ENCODE assay signal across 24 mouse cellular contexts in the genomic region with DNA sequence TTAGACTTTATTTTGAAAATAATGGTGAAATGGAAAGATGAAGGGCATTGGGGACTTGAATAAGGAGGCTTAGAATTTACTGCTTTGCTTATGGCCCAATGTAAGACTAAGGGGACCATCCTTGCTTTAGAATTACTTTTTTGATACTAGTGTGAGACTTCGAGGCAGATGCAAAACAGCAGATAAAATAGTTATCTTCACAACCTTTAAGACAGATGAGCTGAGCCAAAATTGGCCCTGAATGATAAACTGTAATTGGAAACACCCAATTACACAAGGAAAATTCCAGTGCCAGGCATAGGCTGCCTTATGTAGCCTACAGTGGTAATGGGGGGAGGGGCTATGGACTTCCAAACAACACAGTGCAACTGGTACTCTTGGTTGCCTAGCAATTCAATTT.
DNase-seq lines count a peak whose midpoint lies in the region; ATAC-seq and TF ChIP-seq lines count a peak whose summit lies in the region.
"Had no signal": no experiment of that assay in that cellular context is flagged by ENCODE, and none has a peak within 500 bp of the region (broad histone marks: within the 10 kb centered on the region; RNA-seq: fewer than 3 reads in every experiment).

No protein-coding gene starts in this region.

- no peak for TF ChIP-seq CTCF in left cerebral cortex, adult 2 months (IDR thresholded peaks at IDR 0.05)
- TF ChIP-seq CTCF in MEL (IDR thresholded peaks at IDR 0.05 in 2 of 3, conservative IDR thresholded peaks at IDR 0.05 in 1 of 3; ENCODE audit: control insufficient read depth in 1 of 3, insufficient read depth in 1 of 3, low read depth in 2 of 3, low read length in 3 of 3, poor library complexity in 1 of 3, severe bottlenecking in 1 of 3), result no peak
- TF ChIP-seq CTCF in heart, adult 2 months (IDR thresholded peaks at IDR 0.05), result no peak

- H3K4me2 ChIP-seq in liver, embryonic 12.5 days, result no peak overlapping the region
- H3K4me2 ChIP-seq in liver, embryonic 13.5 days, result no peak overlapping the region
- H3K4me2 ChIP-seq: embryonic facial prominence, embryonic 13.5 days; embryonic facial prominence, embryonic 15.5 days; forebrain, embryonic 12.5 days had no signal

- no peak for TF ChIP-seq RAD21 in MEL (IDR thresholded peaks at IDR 0.05; ENCODE audit: low read depth, low read length)

- no peaks in the 10 kb centered on the region for H3K4me1 ChIP-seq in liver, embryonic 12.5 days
- no peaks in the 10 kb centered on the region for H3K4me1 ChIP-seq in MEL (ENCODE audit: control insufficient read depth in 1 of 2, insufficient read depth in 2 of 2, low read length in 2 of 2)
- H3K4me1 ChIP-seq in liver, embryonic 13.5 days (replicated peaks), result no peaks in the 10 kb centered on the region
- no peaks in the 10 kb centered on the region for H3K4me1 ChIP-seq in heart, adult 2 months (ENCODE audit: control insufficient read depth, insufficient read depth, low read length)
- H3K4me1 ChIP-seq: embryonic facial prominence, embryonic 13.5 days; embryonic facial prominence, embryonic 15.5 days; forebrain, embryonic 10.5 days; forebrain, embryonic 12.5 days had no signal

- H3K9ac ChIP-seq in liver, embryonic 12.5 days, result no peak overlapping the region
- no peak overlapping the region for H3K9ac ChIP-seq in MEL (ENCODE audit: control insufficient read depth, low read depth, low read length, poor library complexity, severe bottlenecking)
- H3K9ac ChIP-seq in liver, embryonic 13.5 days, result no peak overlapping the region
- no peak overlapping the region for H3K9ac ChIP-seq in heart, adult 2 months (ENCODE audit: low read depth, low read length)
- H3K9ac ChIP-seq: embryonic facial prominence, embryonic 13.5 days; embryonic facial prominence, embryonic 15.5 days; forebrain, embryonic 12.5 days had no signal

- TF ChIP-seq EP300 in MEL (IDR thresholded peaks at IDR 0.05; ENCODE audit: low read depth in 1 of 2, low read length in 2 of 2), result peak in 1 of 2 experiments; percentile 36; a peak in 1 of 4 replicates
- TF ChIP-seq EP300 in heart, adult 2 months (IDR thresholded peaks at IDR 0.05; ENCODE audit: insufficient read depth, low read depth, low read length), result no peak

- no peak for TF ChIP-seq POLR2A in MEL (IDR thresholded peaks at IDR 0.05; ENCODE audit: control insufficient read depth in 1 of 2, insufficient read depth in 1 of 2, low read depth in 1 of 2, low read length in 2 of 2, poor library complexity in 1 of 2)
- TF ChIP-seq POLR2A in heart, adult 2 months (IDR thresholded peaks at IDR 0.05; ENCODE audit: insufficient read depth, low read depth, low read length), result no peak

- no peaks in the 10 kb centered on the region for H3K79me2 ChIP-seq in MEL (ENCODE audit: control insufficient read depth, insufficient read depth, low read length, poor library complexity)
- no peaks in the 10 kb centered on the region for H3K79me2 ChIP-seq in heart, adult 2 months (replicated peaks; ENCODE audit: control insufficient read depth, insufficient read depth, low read length)

- peak overlapping the region; percentile 38; the same call in 1 of the 2 replicates for H3K27ac ChIP-seq in left cerebral cortex, adult 2 months
- H3K27ac ChIP-seq in liver, embryonic 12.5 days, result no peak overlapping the region
- H3K27ac ChIP-seq in MEL (ENCODE audit: control insufficient read depth, low read depth, low read length), result no peak overlapping the region
- no peak overlapping the region for H3K27ac ChIP-seq in liver, embryonic 13.5 days
- H3K27ac ChIP-seq in heart, adult 2 months, result no peak overlapping the region
- H3K27ac ChIP-seq: embryonic facial prominence, embryonic 13.5 days; embryonic facial prominence, embryonic 15.5 days; forebrain, embryonic 10.5 days; forebrain, embryonic 12.5 days had no signal

- 58% methylated on average over 1 of the region's 1 CpGs for WGBS in liver, embryonic 12.5 days (ENCODE audit: insufficient replicate concordance)
- 46% methylated on average over 1 of the region's 1 CpGs for WGBS in liver, embryonic 13.5 days (ENCODE audit: insufficient replicate concordance)
- WGBS in heart, adult 2 months, result 55% methylated on average over 1 of the region's 1 CpGs

- ATAC-seq in liver, embryonic 12.5 days, result 0 out of 2 replicates have a peak, but pooled peaks have one; percentile 30
- 0 out of 2 replicates have a peak, but pooled peaks have one; percentile 39 for ATAC-seq in liver, embryonic 13.5 days (ENCODE audit: low read depth)
- ATAC-seq: forebrain, embryonic 14.5 days; forebrain, embryonic 16.5 days had no signal

- intact Hi-C loops in left cerebral cortex, adult 2 months (cut with DNase I), result no loop called here
- intact Hi-C loops in left cerebral cortex, postnatal 4 days (cut with DNase I), result no loop called here
- intact Hi-C loops in heart, adult 2 months (cut with DNase I), result no loop called here

- no peaks in the 10 kb centered on the region for H3K36me3 ChIP-seq in liver, embryonic 12.5 days
- H3K36me3 ChIP-seq in MEL (ENCODE audit: control insufficient read depth in 1 of 2, insufficient read depth in 2 of 2, low read length in 2 of 2), result peaks cover 0 to 6% of the 10 kb centered on the region in 2 experiments; a peak in 2 of 4 replicates
- H3K36me3 ChIP-seq in liver, embryonic 13.5 days, result no peaks in the 10 kb centered on the region
- no peaks in the 10 kb centered on the region for H3K36me3 ChIP-seq in heart, adult 2 months (ENCODE audit: control insufficient read depth, insufficient read depth, low read length)
- H3K36me3 ChIP-seq: embryonic facial prominence, embryonic 13.5 days; embryonic facial prominence, embryonic 15.5 days; forebrain, embryonic 10.5 days; forebrain, embryonic 12.5 days had no signal

- H3K9me3 ChIP-seq in liver, embryonic 12.5 days (replicated peaks), result no peaks in the 10 kb centered on the region
- H3K9me3 ChIP-seq in MEL (replicated peaks; ENCODE audit: insufficient read depth, low read length), result no peaks in the 10 kb centered on the region
- no peaks in the 10 kb centered on the region for H3K9me3 ChIP-seq in liver, embryonic 13.5 days (replicated peaks)
- H3K9me3 ChIP-seq: embryonic facial prominence, embryonic 13.5 days; embryonic facial prominence, embryonic 15.5 days; forebrain, embryonic 10.5 days; forebrain, embryonic 12.5 days had no signal

- H3K4me3 ChIP-seq in left cerebral cortex, adult 2 months, result no peak overlapping the region
- no peak overlapping the region for H3K4me3 ChIP-seq in liver, embryonic 12.5 days
- no peak overlapping the region for H3K4me3 ChIP-seq in MEL (ENCODE audit: control insufficient read depth in 1 of 2, insufficient read depth in 1 of 2, low read depth in 2 of 2, low read length in 2 of 2)
- no peak overlapping the region for H3K4me3 ChIP-seq in liver, embryonic 13.5 days (replicated peaks)
- H3K4me3 ChIP-seq in heart, adult 2 months, result no peak overlapping the region
- H3K4me3 ChIP-seq: embryonic facial prominence, embryonic 13.5 days; embryonic facial prominence, embryonic 15.5 days; erythroblast, embryonic 14.5 days; forebrain, embryonic 10.5 days; forebrain, embryonic 12.5 days had no signal

- DNase-seq in left cerebral cortex, adult 2 months (ENCODE audit: extremely low spot score in 1 of 2, low spot score in 2 of 2), result no peak
- no peak for DNase-seq in left cerebral cortex, postnatal 4 days
- DNase-seq in liver (no peak), MEL (ENCODE audit: low read depth, low spot score) (no peak)
- no peak for DNase-seq in liver, embryonic 13.5 days
- no peak for DNase-seq in cerebellum, adult 9-10 months
- DNase-seq in heart, adult 2 months, result no peak
- DNase-seq: adrenal gland, adult 2 months; adrenal gland, postnatal 10 days; adrenal gland, postnatal 25 days; cerebellum, adult 11-12 months; cerebellum, adult 2 months; cerebellum, adult 9-11 months; cerebellum, postnatal 14 days; cerebellum, postnatal 36 days; embryo, embryonic 11 days had no signal

- no peaks in the 10 kb centered on the region for H3K27me3 ChIP-seq in liver, embryonic 12.5 days (replicated peaks)
- no peaks in the 10 kb centered on the region for H3K27me3 ChIP-seq in MEL (ENCODE audit: control insufficient read depth in 1 of 2, insufficient read depth in 2 of 2, low read length in 2 of 2)
- no peaks in the 10 kb centered on the region for H3K27me3 ChIP-seq in liver, embryonic 13.5 days
- H3K27me3 ChIP-seq in heart, adult 2 months (ENCODE audit: control insufficient read depth, insufficient read depth, low read length), result no peaks in the 10 kb centered on the region
- H3K27me3 ChIP-seq: embryonic facial prominence, embryonic 13.5 days; embryonic facial prominence, embryonic 15.5 days; forebrain, embryonic 12.5 days had no signal

TF ChIP-seq in MEL, 35 proteins besides CTCF, POLR2A, EP300 and RAD21:
- no peak for TF ChIP-seq RCOR1 (IDR thresholded peaks at IDR 0.05; ENCODE audit: low read depth, low read length)
- peak; percentile 74; the same call in 1 of the 2 replicates for TF ChIP-seq TCF12 (IDR thresholded peaks at IDR 0.05; ENCODE audit: low read depth, low read length)
- TF ChIP-seq MEF2A (IDR thresholded peaks at IDR 0.05; ENCODE audit: extremely low read depth, insufficient replicate concordance, low read depth, low read length, poor library complexity, severe bottlenecking), result no peak
TF ChIP-seq in MEL: peak in this region for 1.
